Mouse (Mus musculus) heart, embryonic 16.5 days (tissue): ENCODE results near the gene Rybp. TPM values are rescaled to one million over a fixed set of nuclear protein-coding genes. Genes with fewer than 3 reads are reported as not detected.

ENCODE experiments used
- ATAC-seq: fragments of 200-750 bp; cut with Nextera tagmentation; replicated peaks from 2 replicates; pipeline ENCODE4 v1.8.0; 2017; ENCODE audit warnings: moderate number of reproducible peaks; ENCODE audit not compliant: insufficient read depth, low FRiP score; ENCODE audit errors: extremely low read depth
- H3K27ac ChIP-seq: fragments of 300-500 bp; sonication (generic); 2 replicates; pipeline ENCODE4 v1.5.1; 2014; ENCODE audit warnings: mild to moderate bottlenecking, low read length, control low read depth, moderate library complexity
- H3K27me3 ChIP-seq: fragments of 300-500 bp; sonication (generic); 2 replicates; pipeline ENCODE4 v1.6.1; 2014; ENCODE audit warnings: low read length, mixed read lengths; ENCODE audit not compliant: control insufficient read depth, insufficient read depth
- H3K36me3 ChIP-seq: fragments of 300-500 bp; sonication (generic); 2 replicates; pipeline ENCODE4 v1.6.1; 2014; ENCODE audit not compliant: control insufficient read depth, insufficient read depth
- H3K4me1 ChIP-seq: fragments of 300-500 bp; sonication (generic); 2 replicates; pipeline ENCODE4 v1.6.1; 2014; ENCODE audit warnings: low read length, mixed read lengths; ENCODE audit not compliant: control insufficient read depth, insufficient read depth
- H3K4me2 ChIP-seq: fragments of 300-500 bp; sonication (generic); 2 replicates; pipeline ENCODE4 v1.6.1; 2014; ENCODE audit warnings: low read depth, mild to moderate bottlenecking, control low read depth, low read length
- H3K4me3 ChIP-seq: fragments of 300-500 bp; sonication (generic); 2 replicates; pipeline ENCODE4 v1.5.1; 2014; ENCODE audit warnings: mild to moderate bottlenecking, control low read depth, low read length
- H3K9ac ChIP-seq: fragments of 300-500 bp; sonication (generic); 2 replicates; pipeline ENCODE4 v1.6.1; 2014; ENCODE audit warnings: low read length, control low read depth
- H3K9me3 ChIP-seq: fragments of 300-500 bp; sonication (generic); replicated peaks from 2 replicates; pipeline ENCODE4 v1.6.1; 2016; ENCODE audit warnings: low read length; ENCODE audit not compliant: control insufficient read depth
- WGBS: fragments of 180-500 bp; shearing (Covaris S2); extraction: QIAGEN DNeasy Blood & Tissue Kit; methylation state at CpG from one replicate; pipeline ENCODE4 v1.1.7; 2014; 5-methylcytosine and 5-hydroxymethylcytosine counted together
- polyA plus RNA-seq: library from polyadenylated mRNA; unstranded; fragments of >200 nt; fragmentation: Nextera tagmentation; extraction: Ambion mirVana; gene quantifications from 2 replicates; pipeline ENCODE4 v1.2.1, GENCODE M21; 2015

Gene Rybp
- polyA plus RNA-seq, 1 experiment from 2014 or later = 10.8 TPM

- ATAC-seq = no peak
- no peak overlapping the region for H3K4me2 ChIP-seq
- no peaks in the 10 kb centered on the region for H3K27me3 ChIP-seq
- H3K27ac ChIP-seq = no peak overlapping the region
- H3K4me1 ChIP-seq = peaks cover 25% of the 10 kb centered on the region
- no peaks in the 10 kb centered on the region for H3K9me3 ChIP-seq
- no peak overlapping the region for H3K4me3 ChIP-seq
- no peak overlapping the region for H3K9ac ChIP-seq
- no peaks in the 10 kb centered on the region for H3K36me3 ChIP-seq
Observed at GRCm38 (mm10) chr6:100275643-100276042, 11.6 kb downstream of the Rybp start.

GRCm38 (mm10) chr6:100273556-100273955 lies 13.7 kb downstream of the Rybp start:
- H3K9me3 ChIP-seq = no peaks in the 10 kb centered on the region
- no peak for ATAC-seq
- no peaks in the 10 kb centered on the region for H3K27me3 ChIP-seq
- H3K4me2 ChIP-seq = no peak overlapping the region
- H3K36me3 ChIP-seq = no peaks in the 10 kb centered on the region
- no peak overlapping the region for H3K27ac ChIP-seq
- H3K4me3 ChIP-seq = no peak overlapping the region
- H3K4me1 ChIP-seq = peaks cover 25% of the 10 kb centered on the region
- H3K9ac ChIP-seq = no peak overlapping the region
- 41% methylated on average over 1 of the region's 1 CpGs for WGBS

- H3K4me1 ChIP-seq = peaks cover 16% of the 10 kb centered on the region
- no peak for ATAC-seq
- H3K27ac ChIP-seq = no peak overlapping the region
- no peaks in the 10 kb centered on the region for H3K9me3 ChIP-seq
- H3K36me3 ChIP-seq = no peaks in the 10 kb centered on the region
- WGBS = 65% methylated on average over 3 of the region's 3 CpGs
- H3K4me3 ChIP-seq = no peak overlapping the region
- no peak overlapping the region for H3K4me2 ChIP-seq
- H3K27me3 ChIP-seq = no peaks in the 10 kb centered on the region
- no peak overlapping the region for H3K9ac ChIP-seq
Observed at GRCm38 (mm10) chr6:100271992-100272391, 15.3 kb downstream of the Rybp start.

- no peaks in the 10 kb centered on the region for H3K36me3 ChIP-seq
- no peak overlapping the region for H3K9ac ChIP-seq
- no peaks in the 10 kb centered on the region for H3K27me3 ChIP-seq
- peaks cover 15% of the 10 kb centered on the region for H3K4me1 ChIP-seq
- H3K9me3 ChIP-seq = no peaks in the 10 kb centered on the region
- H3K4me3 ChIP-seq = no peak overlapping the region
- H3K4me2 ChIP-seq = no peak overlapping the region
- ATAC-seq = no peak
- 70% methylated on average over 2 of the region's 2 CpGs for WGBS
- H3K27ac ChIP-seq = no peak overlapping the region
Observed at GRCm38 (mm10) chr6:100270765-100271164, 16.5 kb downstream of the Rybp start.

- no peak overlapping the region for H3K9ac ChIP-seq
- no peak overlapping the region for H3K4me3 ChIP-seq
- peaks cover 27% of the 10 kb centered on the region for H3K4me1 ChIP-seq
- ATAC-seq = no peak
- no peak overlapping the region for H3K27ac ChIP-seq
- H3K36me3 ChIP-seq = no peaks in the 10 kb centered on the region
- no peaks in the 10 kb centered on the region for H3K27me3 ChIP-seq
- H3K9me3 ChIP-seq = no peaks in the 10 kb centered on the region
- no peak overlapping the region for H3K4me2 ChIP-seq
- 87% methylated on average over 1 of the region's 1 CpGs for WGBS
Observed at GRCm38 (mm10) chr6:100259607-100260006, 27.7 kb downstream of the Rybp start.

DNA sequence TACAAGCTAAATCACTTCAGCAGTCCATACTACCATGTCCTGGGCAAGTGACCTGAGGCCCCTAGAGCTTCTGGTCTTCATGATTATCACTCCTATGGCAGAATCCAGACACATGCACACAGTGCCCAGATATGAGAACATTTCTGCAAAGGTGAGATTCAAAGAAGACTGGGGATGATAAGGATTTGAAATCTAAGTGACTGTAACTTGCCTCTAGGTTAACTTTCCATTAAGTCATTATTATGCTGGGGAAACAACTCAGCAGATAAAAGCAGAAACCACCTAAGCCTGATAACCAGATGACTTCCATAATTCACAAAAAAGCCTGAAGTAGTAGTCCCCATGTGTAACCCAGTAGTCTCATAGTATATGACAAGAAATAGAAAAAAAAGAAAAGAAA lies 29.0 kb downstream of the Rybp start:
- ATAC-seq = no peak
- no peaks in the 10 kb centered on the region for H3K9me3 ChIP-seq
- H3K9ac ChIP-seq = no peak overlapping the region
- no peaks in the 10 kb centered on the region for H3K27me3 ChIP-seq
- H3K36me3 ChIP-seq = no peaks in the 10 kb centered on the region
- no peak overlapping the region for H3K4me2 ChIP-seq
- no peak overlapping the region for H3K4me3 ChIP-seq
- H3K27ac ChIP-seq = no peak overlapping the region
- H3K4me1 ChIP-seq = peaks cover 22% of the 10 kb centered on the region

DNA sequence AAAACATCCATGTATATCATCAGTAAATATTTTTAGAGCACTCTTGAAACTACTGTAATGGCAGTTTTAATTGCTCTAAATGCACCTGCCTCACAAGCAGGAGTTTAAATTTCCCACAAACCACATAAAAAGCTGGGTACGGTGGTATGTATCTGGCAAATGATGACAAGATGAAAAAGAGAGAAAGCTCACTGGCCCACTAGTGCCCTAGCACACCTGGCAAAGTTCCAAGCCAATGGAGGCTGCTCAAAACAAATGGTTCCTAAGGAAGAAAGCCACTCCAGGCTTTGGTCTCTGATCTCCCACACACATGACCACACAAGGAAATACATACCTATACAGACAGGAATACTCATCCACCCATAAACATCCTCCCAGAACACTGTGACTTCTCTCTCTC lies 31.9 kb downstream of the Rybp start:
- no peaks in the 10 kb centered on the region for H3K36me3 ChIP-seq
- H3K9me3 ChIP-seq = no peaks in the 10 kb centered on the region
- ATAC-seq = no peak
- H3K4me2 ChIP-seq = no peak overlapping the region
- no peak overlapping the region for H3K9ac ChIP-seq
- no peak overlapping the region for H3K4me3 ChIP-seq
- 36% methylated on average over 1 of the region's 1 CpGs for WGBS
- H3K27me3 ChIP-seq = no peaks in the 10 kb centered on the region
- peaks cover 18% of the 10 kb centered on the region for H3K4me1 ChIP-seq
- H3K27ac ChIP-seq = no peak overlapping the region

DNA sequence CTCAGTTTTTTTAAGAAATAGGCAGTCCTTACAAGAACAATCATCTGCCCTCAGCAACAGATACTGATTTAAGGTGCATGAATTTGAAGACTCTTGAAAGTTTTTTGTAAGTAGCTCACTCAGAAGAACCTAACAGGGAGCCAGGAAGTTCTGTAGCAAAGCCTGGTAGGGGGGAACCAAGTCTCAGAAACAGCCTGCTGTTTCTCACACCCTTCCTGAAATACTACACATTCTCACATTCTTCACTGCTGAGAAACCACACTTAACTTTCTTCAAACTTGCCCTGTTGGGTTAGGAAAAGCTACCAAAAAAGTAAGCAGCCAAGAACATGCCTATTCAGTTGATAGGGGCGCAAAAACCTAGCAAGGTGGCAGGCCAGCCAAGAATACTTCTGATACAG lies 32.6 kb downstream of the Rybp start:
- no peak overlapping the region for H3K4me2 ChIP-seq
- WGBS = 60% methylated on average over 1 of the region's 1 CpGs
- peaks cover 18% of the 10 kb centered on the region for H3K4me1 ChIP-seq
- H3K27ac ChIP-seq = no peak overlapping the region; the same call in 1 of the 2 replicates
- no peak overlapping the region for H3K9ac ChIP-seq
- no peak overlapping the region for H3K4me3 ChIP-seq
- no peaks in the 10 kb centered on the region for H3K36me3 ChIP-seq
- no peaks in the 10 kb centered on the region for H3K27me3 ChIP-seq
- no peaks in the 10 kb centered on the region for H3K9me3 ChIP-seq
- no peak for ATAC-seq

DNA sequence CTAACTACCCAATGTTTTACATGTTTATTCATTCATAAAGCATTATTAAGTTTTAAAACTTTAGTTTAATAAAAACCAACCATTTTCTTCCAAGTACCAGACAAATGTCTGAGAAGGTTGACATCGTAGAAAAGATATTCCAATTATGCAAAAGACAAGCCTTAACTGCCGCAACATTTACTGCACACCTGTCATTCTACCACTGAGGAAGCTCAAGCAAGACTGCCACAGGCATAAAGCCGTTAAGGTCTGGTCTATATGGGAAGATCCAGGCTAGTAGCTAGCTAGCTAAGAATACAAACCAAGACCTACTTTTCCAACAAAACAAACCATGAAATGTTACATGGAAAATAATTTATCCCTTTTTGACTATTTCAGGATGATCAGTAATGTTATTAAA lies 42.8 kb downstream of the Rybp start:
- H3K27ac ChIP-seq = no peak overlapping the region
- no peaks in the 10 kb centered on the region for H3K9me3 ChIP-seq
- no peak overlapping the region for H3K4me2 ChIP-seq
- H3K9ac ChIP-seq = no peak overlapping the region
- H3K27me3 ChIP-seq = no peaks in the 10 kb centered on the region
- WGBS = 51% methylated on average over 3 of the region's 3 CpGs
- no peak overlapping the region for H3K4me3 ChIP-seq
- ATAC-seq = no peak
- H3K4me1 ChIP-seq = peaks cover 14% of the 10 kb centered on the region
- no peaks in the 10 kb centered on the region for H3K36me3 ChIP-seq

- no peaks in the 10 kb centered on the region for H3K36me3 ChIP-seq
- H3K4me3 ChIP-seq = no peak overlapping the region
- no peak overlapping the region for H3K27ac ChIP-seq
- H3K4me2 ChIP-seq = no peak overlapping the region
- peaks cover 20% of the 10 kb centered on the region for H3K4me1 ChIP-seq
- ATAC-seq = no peak
- H3K27me3 ChIP-seq = no peaks in the 10 kb centered on the region
- no peak overlapping the region for H3K9ac ChIP-seq
- no peaks in the 10 kb centered on the region for H3K9me3 ChIP-seq
Observed at GRCm38 (mm10) chr6:100235036-100235435, 52.2 kb downstream of the Rybp start.
